Mouse (Mus musculus) central nervous system, embryonic 11.5 days (tissue): ENCODE data around the gene Gm20721. TPM values are rescaled to one million over a fixed set of nuclear protein-coding genes. Genes with fewer than 3 reads are reported as not detected.

Source experiments
- polyA plus RNA-seq: library from polyadenylated mRNA; depleted of rRNA; stranded (reverse); fragments of >200 nt; gene quantifications from 2 replicates; pipeline ENCODE4 v1.2.3, GENCODE M21; 2012; rRNA removed

Gene Gm20721
- polyA plus RNA-seq: 0.23 and 4.1 TPM in 2 replicates

GRCm38 (mm10) chr2:174346612-174346998 lies at the start of gene Gm20721:
TSS of gene Gm20721 (minus strand) at chr2:174346712.

GRCm38 (mm10) chr2:174284011-174284410 lies 62.5 kb downstream of the Gm20721 start, which contains the start of gene Gnas:
TSS of gene Gnas (plus strand) at chr2:174284320.

Other genes with a start within 250 kb of the Gm20721 start
- 43.4 and 62.7 TPM in 2 replicates for gene Npepl1, start 236.4 kb downstream of the Gm20721 start, polyA plus RNA-seq
- gene Gnas, start 62.4 kb downstream of the Gm20721 start, polyA plus RNA-seq: 1,363 and 1,786 TPM in 2 replicates
- 124 and 128 TPM in 2 replicates for gene Nelfcd, start 69.1 kb upstream of the Gm20721 start, polyA plus RNA-seq
- gene Ctsz, start 92.3 kb upstream of the Gm20721 start, polyA plus RNA-seq: 59.5 and 77.9 TPM in 2 replicates
- 5.1 and 6.3 TPM in 2 replicates for gene Tubb1, start 104.0 kb upstream of the Gm20721 start, polyA plus RNA-seq
- 466 and 961 TPM in 2 replicates for gene Atp5e, start 117.4 kb upstream of the Gm20721 start, polyA plus RNA-seq
- gene Prelid3b, start 126.4 kb upstream of the Gm20721 start, polyA plus RNA-seq: 77.7 and 96.2 TPM in 2 replicates